9 mouse cellular contexts compared by ENCODE assay signal in the genomic region with DNA sequence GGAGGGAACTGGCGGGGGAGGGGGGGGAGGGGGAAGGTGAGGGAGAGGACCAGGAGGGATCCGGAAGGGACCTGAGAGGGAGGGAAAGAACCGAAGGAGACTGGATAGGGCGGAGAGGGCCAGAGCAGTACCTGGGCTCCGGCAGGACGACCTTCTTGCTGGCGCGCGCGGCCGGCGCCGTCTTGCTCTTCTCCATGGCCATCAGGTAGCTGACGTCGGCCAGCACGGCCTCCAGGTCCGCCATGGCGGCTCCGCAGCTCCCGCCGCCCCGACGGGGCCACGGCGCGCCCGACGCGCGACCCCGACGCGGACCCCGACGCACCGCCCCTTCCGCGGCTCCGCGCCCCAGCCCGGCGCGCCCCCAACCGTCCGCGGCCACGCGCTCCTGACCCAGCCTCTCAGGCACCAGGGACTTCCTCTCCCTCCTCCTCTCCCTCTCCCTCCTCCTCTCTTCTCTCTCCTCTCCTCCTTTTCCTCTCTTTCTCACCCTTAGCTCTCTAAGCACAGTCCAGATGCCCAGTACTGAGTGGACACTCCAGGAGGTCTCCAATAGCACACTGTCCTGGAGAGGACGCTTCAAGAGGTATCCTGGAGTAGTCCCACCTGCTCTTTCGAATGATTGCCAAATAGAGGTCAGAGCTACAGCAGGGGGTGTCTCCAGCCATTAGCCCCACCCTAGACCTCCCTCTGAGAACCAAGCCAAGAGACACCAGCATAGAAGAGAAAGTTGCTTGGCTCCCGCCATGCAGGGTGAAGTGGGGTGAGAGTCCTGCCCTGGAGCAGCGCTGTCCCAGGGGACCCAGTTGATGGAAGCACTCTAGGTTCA. TPM values are rescaled to one million over a fixed set of nuclear protein-coding genes. Genes with fewer than 3 reads are reported as not detected.
A peak's percentile ranks its signal among the peaks of the same experiment; 100 is the strongest.
DNase-seq lines count a peak whose midpoint lies in the region; ATAC-seq and TF ChIP-seq lines count a peak whose summit lies in the region.
"Had no signal": no experiment of that assay in that cellular context is flagged by ENCODE, and none has a peak within 500 bp of the region (broad histone marks: within the 10 kb centered on the region; RNA-seq: fewer than 3 reads in every experiment).

TSS of gene Grk3 (minus strand) at position 556 of the 826 bp plus-strand sequence.

- 5% methylated on average over 40 of the region's 52 CpGs for WGBS in forebrain, embryonic 15.5 days
- 2% methylated on average over 40 of the region's 52 CpGs for WGBS in lung, adult 2 months
- 5% methylated on average over 29 of the region's 52 CpGs for WGBS in neural tube, embryonic 15.5 days

- TF ChIP-seq CTCF in layer of hippocampus, adult 2 months (conservative IDR thresholded peaks at IDR 0.05) = no peak
- no peak for TF ChIP-seq CTCF in lung, adult 2 months (IDR thresholded peaks at IDR 0.05; ENCODE audit: insufficient read depth, low read length)

- no peak within 1 kb of the TSS for H3K27ac ChIP-seq in forebrain, embryonic 15.5 days (replicated peaks)
- peak within 1 kb of the TSS; percentile 94 for H3K27ac ChIP-seq in layer of hippocampus, adult 2 months
- H3K27ac ChIP-seq in neural tube, embryonic 15.5 days (replicated peaks) = peak within 1 kb of the TSS; percentile 54

- H3K36me3 ChIP-seq in forebrain, embryonic 15.5 days = no peaks in the 10 kb centered on the region
- H3K36me3 ChIP-seq in neural tube, embryonic 15.5 days = no peaks in the 10 kb centered on the region
- H3K36me3 ChIP-seq: G1E had no signal

- peak within 1 kb of the TSS; percentile 66 for H3K4me3 ChIP-seq in forebrain, embryonic 15.5 days
- peak within 1 kb of the TSS; percentile 80 for H3K4me3 ChIP-seq in layer of hippocampus, adult 2 months
- peak within 1 kb of the TSS; percentile 50 for H3K4me3 ChIP-seq in lung, adult 2 months (replicated peaks; ENCODE audit: extremely low read depth, low read depth, low read length)
- peak within 1 kb of the TSS; percentile 67 for H3K4me3 ChIP-seq in neural tube, embryonic 15.5 days (replicated peaks)

- no peaks in the 10 kb centered on the region for H3K9me3 ChIP-seq in forebrain, embryonic 15.5 days
- H3K9me3 ChIP-seq in neural tube, embryonic 15.5 days (replicated peaks) = no peaks in the 10 kb centered on the region

- DNase-seq in ES-CJ7 (ENCODE audit: low read depth, low spot score) = peak; percentile 83
- peak; percentile 78 for DNase-seq in cerebellum, adult 11-12 months
- DNase-seq in heart, postnatal 36 days = peak; percentile 52 to 54
- peak; percentile 71 to 76 for DNase-seq in layer of hippocampus, adult 2 months (ENCODE audit: low spot score in 2 of 2)
- peak; percentile 66 for DNase-seq in lung, adult 2 months
- peak; percentile 66 for DNase-seq in thymus, postnatal 4 days

- H3K4me2 ChIP-seq in forebrain, embryonic 15.5 days (replicated peaks) = peak within 1 kb of the TSS; percentile 70
- H3K4me2 ChIP-seq in neural tube, embryonic 15.5 days = peak within 1 kb of the TSS; percentile 69

- peak; percentile 53; the same call in 1 of the 2 replicates for TF ChIP-seq POLR2A in lung, adult 2 months (IDR thresholded peaks at IDR 0.05; ENCODE audit: borderline replicate concordance, extremely low read depth, low read depth, low read length)

- ATAC-seq in forebrain, embryonic 15.5 days (replicated peaks) = peak; percentile 59
- peak; percentile 82 for ATAC-seq in neural tube, embryonic 15.5 days (ENCODE audit: low FRiP score)

- H3K9ac ChIP-seq in forebrain, embryonic 15.5 days (replicated peaks) = peak within 1 kb of the TSS; percentile 69
- peak within 1 kb of the TSS; percentile 77 for H3K9ac ChIP-seq in neural tube, embryonic 15.5 days (replicated peaks)

- H3K4me1 ChIP-seq in forebrain, embryonic 15.5 days = peaks cover 22% of the 10 kb centered on the region
- 0 out of 2 replicates have a peak, but pooled peaks cover 3% of the 10 kb centered on the region for H3K4me1 ChIP-seq in lung, adult 2 months (ENCODE audit: control insufficient read depth, insufficient read depth, low read length)
- H3K4me1 ChIP-seq in neural tube, embryonic 15.5 days = peaks cover 43% of the 10 kb centered on the region

- no peaks in the 10 kb centered on the region for H3K27me3 ChIP-seq in forebrain, embryonic 15.5 days
- H3K27me3 ChIP-seq in neural tube, embryonic 15.5 days (replicated peaks) = no peaks in the 10 kb centered on the region; the same call in 1 of the 2 replicates

- intact Hi-C loops in heart, postnatal 36 days (cut with DNase I) = loop anchor here (2.0 kb wide), 2 partner anchors 39 to 145 kb away; no protein-coding TSS in a partner anchor

RNA-seq across cellular contexts. Expression of gene Grk3, which starts in this region (rescaled TPM):
- 15.4 and 16.5 TPM in 2 replicates for polyA plus RNA-seq in forebrain, embryonic 15.5 days (2015; fragmentation: Nextera tagmentation; extraction: Ambion mirVana)
- 1 to 10 TPM; 5.0 to 5.3 TPM for total RNA-seq in heart, postnatal 36 days (2021)
- total RNA-seq in layer of hippocampus, adult 2 months (2021) = 10 to 100 TPM; 80.3 to 84.6 TPM
- polyA plus RNA-seq in lung, adult 2 months (2012; rRNA removed) = 20.2 and 33.0 TPM in 2 replicates
- 22.4 and 23.3 TPM in 2 replicates for polyA plus RNA-seq in neural tube, embryonic 15.5 days (2015; fragmentation: Nextera tagmentation; extraction: Ambion mirVana)
- polyA plus RNA-seq: G1E had no signal

Comparison
In these comparisons a context has a peak if more than half of its experiments do, and no peak if none do; other contexts are left out.
1. RNA of gene Grk3 (total RNA-seq): 80.3 to 84.6 TPM in layer of hippocampus, adult 2 months; 5.0 to 5.3 TPM in heart, postnatal 36 days; every median in the first group is over 10 times any median in the second.
2. Peak in every context shown above with its lines, with median percentiles within 50 percentile points of each other: DNase-seq and H3K4me3 ChIP-seq.